Mouse (Mus musculus): ENCODE measurements around the gene Wdr25. TPM values are rescaled to one million over a fixed set of nuclear protein-coding genes. Genes with fewer than 3 reads are reported as not detected.
A peak's percentile ranks its signal among the peaks of the same experiment; 100 is the strongest.

Wdr25 gene
- polyA plus RNA-seq, 1 experiment from 2014 or later, result 4.9 TPM

DNA sequence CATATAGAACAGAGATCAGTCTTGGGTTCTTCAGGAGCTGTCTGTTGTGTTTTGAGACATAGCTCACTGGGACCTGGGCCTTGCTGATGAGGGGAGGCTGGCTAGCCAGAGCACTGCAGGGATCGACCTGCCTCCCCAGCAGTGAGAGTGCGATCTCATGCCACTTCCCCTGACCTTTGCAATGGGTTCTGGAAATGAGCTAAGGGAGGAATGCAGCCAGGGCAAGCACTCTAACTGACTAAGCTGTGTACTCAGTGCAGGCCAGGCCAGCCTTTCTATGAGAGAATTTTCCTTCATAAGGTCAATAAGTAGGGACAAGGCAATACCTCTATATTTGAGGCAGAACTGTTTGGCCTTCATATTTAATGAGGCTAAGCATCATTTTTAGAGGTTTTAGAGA is 99.6 kb downstream of the Wdr25 start:
- ATAC-seq (replicated peaks; ENCODE audit: low FRiP score, low TSS enrichment, low read depth), result no peak
- H3K36me3 ChIP-seq (ENCODE audit: control insufficient read depth, insufficient read depth, low read length), result no peaks in the 10 kb centered on the region
- peaks cover 4% of the 10 kb centered on the region; the same call in 1 of the 2 replicates for H3K4me1 ChIP-seq (replicated peaks; ENCODE audit: control insufficient read depth, insufficient read depth, low read length)
- H3K27ac ChIP-seq (ENCODE audit: low read depth), result no peak overlapping the region
- H3K4me2 ChIP-seq (ENCODE audit: low read length), result no peak overlapping the region
- no peaks in the 10 kb centered on the region for H3K27me3 ChIP-seq (replicated peaks; ENCODE audit: control insufficient read depth, insufficient read depth, low read length)
- no peak for DNase-seq (ENCODE audit: low spot score)
- WGBS, result 64% methylated on average over 2 of the region's 2 CpGs
- no peaks in the 10 kb centered on the region for H3K9me3 ChIP-seq (ENCODE audit: control insufficient read depth, low read length)
- no peak overlapping the region for H3K9ac ChIP-seq (ENCODE audit: low read length)
- no peak overlapping the region for H3K4me3 ChIP-seq (ENCODE audit: low read depth, low read length)

DNA sequence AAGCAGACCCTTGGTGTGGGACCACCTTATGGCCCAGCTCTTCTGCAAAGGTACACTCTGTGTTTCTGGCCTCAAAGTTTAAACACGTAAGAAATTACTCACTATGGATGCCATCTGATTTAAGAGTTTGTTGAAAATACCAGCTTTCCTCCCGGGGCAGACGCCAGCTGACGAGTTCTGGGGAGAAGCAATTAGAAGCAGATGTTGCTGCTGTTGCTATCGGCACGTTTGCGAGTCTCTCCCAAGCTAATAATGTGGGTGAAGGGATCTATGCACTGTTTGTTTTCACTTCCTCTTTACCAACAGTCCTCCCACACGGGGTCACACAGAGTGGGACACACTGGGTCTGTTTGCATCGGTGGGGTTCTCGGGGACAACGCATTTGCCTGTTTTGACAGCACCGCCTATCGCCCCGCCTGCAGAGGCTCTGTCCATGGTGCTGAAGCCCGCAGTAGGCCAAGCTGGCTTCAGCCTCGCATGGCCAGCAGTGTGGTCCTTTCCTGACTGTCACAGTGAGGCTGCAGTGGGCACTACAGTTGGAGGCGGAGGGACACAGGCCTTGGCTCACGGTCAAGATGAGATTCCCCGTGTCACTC is 101.1 kb downstream of the Wdr25 start:
- Histone ChIP-seq H3K27me3 (replicated peaks; ENCODE audit: control insufficient read depth, insufficient read depth, low read length) (no peaks in the 10 kb centered on the region), H3K9me3 (ENCODE audit: control insufficient read depth, low read length) (no peaks in the 10 kb centered on the region), H3K4me2 (ENCODE audit: low read length) (peak overlapping the region; percentile 37), H3K4me1 (replicated peaks; ENCODE audit: control insufficient read depth, insufficient read depth, low read length) (peaks cover 4% of the 10 kb centered on the region; the same call in 1 of the 2 replicates), H3K4me3 (ENCODE audit: low read depth, low read length) (no peak overlapping the region; the same call in 1 of the 2 replicates), H3K27ac (ENCODE audit: low read depth) (no peak overlapping the region), H3K9ac (ENCODE audit: low read length) (no peak overlapping the region), H3K36me3 (ENCODE audit: control insufficient read depth, insufficient read depth, low read length) (no peaks in the 10 kb centered on the region)
- 4% methylated on average over 19 of the region's 19 CpGs for WGBS
- ATAC-seq (replicated peaks; ENCODE audit: low FRiP score, low TSS enrichment, low read depth) (peak; percentile 50; the same call in 1 of the 2 replicates), DNase-seq (ENCODE audit: low spot score) (peak; percentile 94)

DNA sequence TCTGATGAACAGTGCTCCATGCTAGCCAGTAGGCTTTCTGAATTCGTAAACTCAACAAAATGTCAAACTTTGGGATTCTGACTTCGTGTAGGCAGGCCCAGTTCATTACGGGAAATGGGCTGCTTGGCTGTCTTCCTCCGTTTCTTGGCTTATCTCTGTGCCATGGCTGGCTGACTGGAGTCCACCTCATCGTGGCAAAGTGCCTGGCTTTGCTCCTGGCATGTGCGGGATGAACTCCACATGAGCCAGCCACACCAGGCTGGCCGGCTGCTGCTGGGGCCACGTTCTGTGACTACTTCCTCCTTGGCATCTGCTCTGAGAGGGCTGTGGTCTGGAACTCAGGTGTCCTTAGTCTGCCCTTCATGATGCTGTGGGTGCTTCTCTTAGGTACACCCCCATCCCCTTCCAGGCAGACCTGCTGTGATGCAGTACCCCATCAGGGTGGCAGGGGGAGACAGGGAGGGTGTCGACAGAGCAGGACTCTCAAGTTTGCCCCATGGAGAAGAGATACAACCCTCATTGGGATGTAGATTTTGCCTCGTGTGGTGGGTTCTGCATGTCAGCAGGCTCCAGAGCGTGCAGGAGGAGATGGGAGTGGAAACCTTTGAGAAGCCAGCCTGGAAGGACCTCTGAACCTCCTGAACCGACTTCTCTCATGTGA is 102.7 kb downstream of the Wdr25 start:
- H3K9ac ChIP-seq (ENCODE audit: low read length), result no peak overlapping the region
- no peak overlapping the region for H3K4me3 ChIP-seq (ENCODE audit: low read depth, low read length)
- WGBS, result 85% methylated on average over 12 of the region's 12 CpGs
- peaks cover 4% of the 10 kb centered on the region; the same call in 1 of the 2 replicates for H3K4me1 ChIP-seq (replicated peaks; ENCODE audit: control insufficient read depth, insufficient read depth, low read length)
- H3K9me3 ChIP-seq (ENCODE audit: control insufficient read depth, low read length), result no peaks in the 10 kb centered on the region
- no peak overlapping the region for H3K4me2 ChIP-seq (ENCODE audit: low read length)
- H3K36me3 ChIP-seq (ENCODE audit: control insufficient read depth, insufficient read depth, low read length), result no peaks in the 10 kb centered on the region
- H3K27ac ChIP-seq (ENCODE audit: low read depth), result no peak overlapping the region
- DNase-seq (ENCODE audit: low spot score) (no peak), ATAC-seq (replicated peaks; ENCODE audit: low FRiP score, low TSS enrichment, low read depth) (no peak)
- no peaks in the 10 kb centered on the region for H3K27me3 ChIP-seq (replicated peaks; ENCODE audit: control insufficient read depth, insufficient read depth, low read length)

DNA sequence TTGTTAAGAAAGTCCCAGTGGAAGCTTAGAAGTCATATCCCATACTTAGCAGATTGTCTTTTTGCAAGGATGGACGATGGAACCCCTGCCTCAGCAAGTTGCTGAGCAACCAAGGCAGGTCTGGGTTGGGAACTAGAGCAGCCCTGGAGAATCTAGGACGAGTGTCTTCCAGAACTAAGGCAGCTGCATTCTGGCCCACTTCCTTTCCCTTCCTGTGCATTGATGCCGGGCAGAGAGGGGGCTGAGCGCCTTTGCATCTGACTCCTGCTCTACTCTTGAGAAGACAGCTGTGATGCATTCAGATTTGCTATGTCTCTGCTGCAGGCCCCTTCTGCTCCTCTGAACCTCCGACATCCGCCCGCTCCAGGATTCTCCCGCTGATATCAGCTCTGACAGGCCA is 103.8 kb downstream of the Wdr25 start:
- no peak overlapping the region for H3K9ac ChIP-seq (ENCODE audit: low read length)
- peaks cover 4% of the 10 kb centered on the region; the same call in 1 of the 2 replicates for H3K4me1 ChIP-seq (replicated peaks; ENCODE audit: control insufficient read depth, insufficient read depth, low read length)
- H3K4me2 ChIP-seq (ENCODE audit: low read length), result no peak overlapping the region
- DNase-seq (ENCODE audit: low spot score) (no peak), ATAC-seq (replicated peaks; ENCODE audit: low FRiP score, low TSS enrichment, low read depth) (no peak)
- H3K36me3 ChIP-seq (ENCODE audit: control insufficient read depth, insufficient read depth, low read length), result no peaks in the 10 kb centered on the region
- no peaks in the 10 kb centered on the region for H3K9me3 ChIP-seq (ENCODE audit: control insufficient read depth, low read length)
- WGBS, result 86% methylated on average over 8 of the region's 8 CpGs
- no peak overlapping the region for H3K27ac ChIP-seq (ENCODE audit: low read depth)
- no peak overlapping the region for H3K4me3 ChIP-seq (ENCODE audit: low read depth, low read length)
- no peaks in the 10 kb centered on the region for H3K27me3 ChIP-seq (replicated peaks; ENCODE audit: control insufficient read depth, insufficient read depth, low read length)

DNA sequence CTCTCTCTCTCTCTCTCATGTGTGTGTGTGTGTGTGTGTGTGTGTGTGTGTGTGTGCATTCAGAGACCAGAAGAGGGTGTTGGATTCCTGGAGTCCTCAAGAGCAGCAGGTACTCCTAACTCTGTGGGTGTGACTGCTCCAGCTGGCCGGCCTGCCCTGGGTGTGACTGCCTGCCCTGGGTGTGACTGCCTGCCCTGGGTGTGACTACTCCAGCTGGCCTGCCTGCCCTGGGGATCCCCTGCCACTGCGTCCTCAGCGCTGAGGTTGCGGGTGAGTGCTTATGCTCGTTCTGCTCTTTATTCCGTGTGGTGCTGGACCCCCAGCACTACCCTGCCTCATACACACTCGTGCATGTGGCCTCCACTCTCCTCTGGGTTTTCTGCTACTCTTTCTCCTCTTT is 109.5 kb downstream of the Wdr25 start:
- Histone ChIP-seq H3K36me3 (ENCODE audit: control insufficient read depth, insufficient read depth, low read length) (no peaks in the 10 kb centered on the region), H3K27me3 (replicated peaks; ENCODE audit: control insufficient read depth, insufficient read depth, low read length) (no peaks in the 10 kb centered on the region), H3K9me3 (ENCODE audit: control insufficient read depth, low read length) (no peaks in the 10 kb centered on the region), H3K4me2 (ENCODE audit: low read length) (no peak overlapping the region), H3K9ac (ENCODE audit: low read length) (no peak overlapping the region), H3K4me1 (replicated peaks; ENCODE audit: control insufficient read depth, insufficient read depth, low read length) (no peaks in the 10 kb centered on the region), H3K4me3 (ENCODE audit: low read depth, low read length) (no peak overlapping the region), H3K27ac (ENCODE audit: low read depth) (no peak overlapping the region)
- DNase-seq (ENCODE audit: low spot score) (no peak), ATAC-seq (replicated peaks; ENCODE audit: low FRiP score, low TSS enrichment, low read depth) (no peak)
- 65% methylated on average over 7 of the region's 7 CpGs for WGBS

DNA sequence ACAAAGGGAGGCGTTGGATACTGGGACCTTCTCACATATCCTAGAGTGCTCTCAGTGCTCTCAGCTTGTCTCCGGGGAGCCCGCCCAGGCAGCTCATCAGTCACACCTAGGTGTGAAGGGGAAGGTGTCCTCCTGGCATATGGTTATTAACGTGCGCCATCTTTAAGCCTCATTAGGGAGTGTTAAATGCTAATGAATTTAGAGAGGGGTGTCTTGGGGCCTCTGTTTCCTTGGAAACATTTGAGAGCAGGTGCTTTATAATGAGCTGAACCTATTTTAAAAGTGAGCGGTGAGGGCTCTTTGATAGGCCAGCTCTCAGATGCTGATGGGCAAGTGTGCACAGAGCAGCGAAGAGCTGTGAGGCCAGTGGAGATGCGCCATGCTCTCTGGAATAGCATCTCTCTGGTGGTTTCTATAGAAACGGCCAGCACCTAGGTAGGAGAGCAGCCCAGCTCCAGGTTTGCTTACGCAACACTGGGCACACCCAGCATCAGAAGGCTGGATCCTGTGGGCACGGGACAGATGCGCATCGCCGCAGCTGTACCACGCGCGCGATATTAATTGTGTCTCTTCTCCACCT is 116.7 kb downstream of the Wdr25 start:
- H3K4me1 ChIP-seq (replicated peaks; ENCODE audit: control insufficient read depth, insufficient read depth, low read length), result no peaks in the 10 kb centered on the region
- WGBS, result 79% methylated on average over 18 of the region's 18 CpGs
- ATAC-seq (replicated peaks; ENCODE audit: low FRiP score, low TSS enrichment, low read depth), result no peak
- H3K9ac ChIP-seq (ENCODE audit: low read length), result no peak overlapping the region
- no peak overlapping the region for H3K27ac ChIP-seq (ENCODE audit: low read depth)
- H3K4me3 ChIP-seq (ENCODE audit: low read depth, low read length), result no peak overlapping the region
- no peaks in the 10 kb centered on the region for H3K9me3 ChIP-seq (ENCODE audit: control insufficient read depth, low read length)
- no peaks in the 10 kb centered on the region for H3K36me3 ChIP-seq (ENCODE audit: control insufficient read depth, insufficient read depth, low read length)
- no peak overlapping the region for H3K4me2 ChIP-seq (ENCODE audit: low read length)
- no peak for DNase-seq (ENCODE audit: low spot score)
- H3K27me3 ChIP-seq (replicated peaks; ENCODE audit: control insufficient read depth, insufficient read depth, low read length), result no peaks in the 10 kb centered on the region

DNA sequence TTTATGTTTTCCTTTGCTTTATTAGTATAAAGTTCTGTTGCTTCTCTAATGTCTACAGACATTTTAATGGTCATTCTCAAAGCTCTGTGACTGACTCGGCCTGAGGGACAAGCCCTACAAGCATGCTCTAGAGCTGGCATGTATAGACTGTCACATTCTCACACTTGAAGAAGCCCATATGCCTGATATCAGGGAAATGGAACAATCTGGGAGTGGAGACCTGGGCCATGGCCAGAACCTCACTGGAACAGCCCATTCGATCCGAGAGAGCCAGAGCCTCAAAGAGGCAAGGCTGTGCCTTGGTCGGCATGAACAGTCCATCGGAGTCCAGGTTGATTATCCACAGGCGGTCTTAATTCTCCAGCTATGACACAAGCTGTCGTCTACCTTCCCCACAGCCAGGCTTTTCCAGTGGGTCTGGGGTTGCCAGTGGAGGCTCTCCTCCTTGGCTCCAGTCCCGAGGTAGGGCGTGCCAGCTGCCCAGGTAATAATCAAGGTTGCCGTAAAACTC is 128.8 kb downstream of the Wdr25 start:
- no peak overlapping the region for H3K9ac ChIP-seq (ENCODE audit: low read length)
- H3K4me2 ChIP-seq (ENCODE audit: low read length), result no peak overlapping the region
- no peak overlapping the region for H3K27ac ChIP-seq (ENCODE audit: low read depth)
- H3K4me3 ChIP-seq (ENCODE audit: low read depth, low read length), result no peak overlapping the region
- ATAC-seq (replicated peaks; ENCODE audit: low FRiP score, low TSS enrichment, low read depth) (no peak), DNase-seq (ENCODE audit: low spot score) (no peak)
- H3K4me1 ChIP-seq (replicated peaks; ENCODE audit: control insufficient read depth, insufficient read depth, low read length), result no peaks in the 10 kb centered on the region
- H3K36me3 ChIP-seq (ENCODE audit: control insufficient read depth, insufficient read depth, low read length), result no peaks in the 10 kb centered on the region
- 64% methylated on average over 10 of the region's 10 CpGs for WGBS
- no peaks in the 10 kb centered on the region for H3K9me3 ChIP-seq (ENCODE audit: control insufficient read depth, low read length)
- no peaks in the 10 kb centered on the region for H3K27me3 ChIP-seq (replicated peaks; ENCODE audit: control insufficient read depth, insufficient read depth, low read length)

DNA sequence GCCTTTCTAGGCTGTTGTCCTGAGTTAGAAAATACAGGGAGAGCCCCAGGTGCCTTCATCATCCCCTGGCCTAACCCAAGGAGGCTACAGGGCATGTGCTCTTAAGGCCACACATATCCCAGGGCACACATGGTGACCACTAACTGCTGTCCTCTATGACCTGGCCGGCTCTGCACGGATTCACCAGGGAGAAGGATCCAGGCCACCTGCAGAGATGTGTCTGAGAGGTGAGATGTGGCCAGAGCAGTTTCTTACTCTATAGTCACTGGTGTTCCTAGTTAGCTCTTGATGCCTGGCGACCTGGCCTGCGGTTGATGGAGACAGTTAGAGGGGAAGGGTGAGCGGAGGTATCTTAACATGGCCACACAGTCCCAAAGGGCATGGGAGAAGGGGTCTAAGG is 129.5 kb downstream of the Wdr25 start:
- WGBS, result 87% methylated on average over 5 of the region's 5 CpGs
- Histone ChIP-seq H3K36me3 (ENCODE audit: control insufficient read depth, insufficient read depth, low read length) (no peaks in the 10 kb centered on the region), H3K27me3 (replicated peaks; ENCODE audit: control insufficient read depth, insufficient read depth, low read length) (no peaks in the 10 kb centered on the region), H3K4me1 (replicated peaks; ENCODE audit: control insufficient read depth, insufficient read depth, low read length) (no peaks in the 10 kb centered on the region), H3K9ac (ENCODE audit: low read length) (no peak overlapping the region), H3K9me3 (ENCODE audit: control insufficient read depth, low read length) (no peaks in the 10 kb centered on the region), H3K27ac (ENCODE audit: low read depth) (no peak overlapping the region), H3K4me3 (ENCODE audit: low read depth, low read length) (no peak overlapping the region), H3K4me2 (ENCODE audit: low read length) (no peak overlapping the region)
- DNase-seq (ENCODE audit: low spot score), result no peak
- no peak for ATAC-seq (replicated peaks; ENCODE audit: low FRiP score, low TSS enrichment, low read depth)
